Mouse (Mus musculus) olfactory bulb, adult 2 months (tissue): ENCODE results near the gene Setdb2. TPM values are rescaled to one million over a fixed set of nuclear protein-coding genes. Genes with fewer than 3 reads are reported as not detected.
"Not testable (repeated sequence)": the region's sequence is repeated elsewhere in the genome, so short reads cannot be mapped to it uniquely, and the experiment has no call there.

Source experiments
- H3K27ac ChIP-seq: fragments of 200-500 bp; 2 replicates; pipeline ENCODE4 v1.5.1; 2012; ENCODE audit warnings: low read depth, low read length; ENCODE audit not compliant: insufficient read depth
- H3K4me1 ChIP-seq: fragments of 200-500 bp; 2 replicates; pipeline ENCODE4 v1.6.1; 2012; ENCODE audit warnings: low read length; ENCODE audit not compliant: control insufficient read depth, insufficient read depth
- H3K4me3 ChIP-seq: fragments of 200-500 bp; 2 replicates; pipeline ENCODE4 v1.5.1; 2012; ENCODE audit warnings: mild to moderate bottlenecking, low read depth, low read length, moderate library complexity; ENCODE audit not compliant: insufficient read depth
- CTCF ChIP-seq: fragments of 200-500 bp; IDR thresholded peaks from 2 replicates; pipeline ENCODE4 v1.5.1; 2012; ENCODE audit warnings: low read depth, mild to moderate bottlenecking, low read length, moderate library complexity; ENCODE audit not compliant: insufficient read depth
- POLR2A ChIP-seq: fragments of 200-500 bp; IDR thresholded peaks from 2 replicates; pipeline ENCODE4 v1.6.1; 2012; ENCODE audit warnings: mild to moderate bottlenecking, low read depth, low read length, moderate library complexity; ENCODE audit not compliant: insufficient read depth
- WGBS: fragments of 180-500 bp; shearing (Covaris S2); methylation state at CpG from one replicate; pipeline ENCODE4 v1.1.7; 2018; 5-methylcytosine and 5-hydroxymethylcytosine counted together
- polyA plus RNA-seq: library from polyadenylated mRNA; stranded (reverse); fragments of >200 nt; gene quantifications from 2 replicates; pipeline ENCODE4 v1.2.4, GENCODE M21; 2012; ENCODE audit warnings: low replicate concordance; ENCODE audit not compliant: missing spikeins, insufficient read depth, insufficient read length

Gene Setdb2
- polyA plus RNA-seq, 1 experiment = not detected

GRCm38 (mm10) chr14:59440039-59440438 lies 645 bp downstream of the Setdb2 start:
- TF ChIP-seq POLR2A (no peak), CTCF (no peak)
- 11% methylated on average over 7 of the region's 7 CpGs for WGBS
- no peak overlapping the region; the same call in 1 of the 2 replicates for H3K4me3 ChIP-seq
- H3K4me1 ChIP-seq = no peaks in the 10 kb centered on the region
- H3K27ac ChIP-seq = no peak overlapping the region

- no peak overlapping the region for H3K4me3 ChIP-seq
- TF ChIP-seq CTCF (no peak), POLR2A (no peak)
- no peak overlapping the region for H3K27ac ChIP-seq
- 87% methylated on average over 2 of the region's 2 CpGs for WGBS
- no peaks in the 10 kb centered on the region for H3K4me1 ChIP-seq
These were observed 2.2 kb downstream of the Setdb2 start for GRCm38 (mm10) chr14:59438505-59438904.

- TF ChIP-seq POLR2A (no peak), CTCF (no peak)
- 80% methylated on average over 3 of the region's 3 CpGs for WGBS
- H3K27ac ChIP-seq = no peak overlapping the region
- H3K4me3 ChIP-seq = no peak overlapping the region
- H3K4me1 ChIP-seq = no peaks in the 10 kb centered on the region
These were observed 3.3 kb downstream of the Setdb2 start for GRCm38 (mm10) chr14:59437398-59437797.

DNA sequence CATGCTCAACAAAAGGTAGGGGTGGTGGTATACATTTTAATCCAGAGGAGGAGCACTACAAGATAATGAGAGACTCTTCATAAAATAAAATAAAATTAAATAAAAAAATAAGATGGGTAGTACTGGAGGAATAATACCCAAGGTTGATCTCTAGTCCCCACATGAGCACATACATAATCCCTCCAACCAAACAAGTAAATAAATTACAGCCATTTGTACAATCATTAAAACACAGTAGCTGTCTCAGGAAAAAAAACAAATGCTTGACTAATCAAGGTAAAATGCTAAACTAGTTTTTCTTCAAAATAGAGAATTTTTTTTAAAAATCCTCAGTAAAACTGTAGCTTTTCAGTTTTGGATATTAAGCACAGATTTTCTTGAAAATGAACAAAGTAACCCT lies 5.5 kb downstream of the Setdb2 start:
- Histone ChIP-seq H3K4me3 (no peak overlapping the region), H3K27ac (no peak overlapping the region), H3K4me1 (no peaks in the 10 kb centered on the region)
- TF ChIP-seq POLR2A = no peak
- TF ChIP-seq CTCF = no peak

DNA sequence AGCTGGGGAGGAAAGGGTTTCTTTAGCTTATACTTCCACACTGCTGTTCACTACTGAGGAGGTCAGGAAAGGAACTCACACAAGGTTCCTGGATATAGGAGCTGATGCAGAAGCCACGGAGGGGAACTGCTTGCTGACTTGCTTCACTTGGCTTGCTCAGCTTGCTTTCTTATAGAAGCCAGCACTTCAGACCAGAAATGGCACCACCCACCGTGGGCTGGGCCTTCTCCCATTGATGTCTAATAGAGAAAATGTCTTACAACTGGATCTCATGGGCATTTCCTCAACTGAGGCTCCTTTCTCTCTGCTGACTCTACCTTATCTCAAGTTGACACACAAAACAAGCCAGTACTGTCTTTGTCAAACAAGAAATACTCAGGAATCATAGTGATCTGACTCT lies 6.8 kb downstream of the Setdb2 start:
- Histone ChIP-seq H3K4me3 (no peak overlapping the region), H3K27ac (no peak overlapping the region), H3K4me1 (no peaks in the 10 kb centered on the region)
- WGBS = 61% methylated on average over 2 of the region's 2 CpGs
- TF ChIP-seq CTCF (no peak), POLR2A (no peak)

DNA sequence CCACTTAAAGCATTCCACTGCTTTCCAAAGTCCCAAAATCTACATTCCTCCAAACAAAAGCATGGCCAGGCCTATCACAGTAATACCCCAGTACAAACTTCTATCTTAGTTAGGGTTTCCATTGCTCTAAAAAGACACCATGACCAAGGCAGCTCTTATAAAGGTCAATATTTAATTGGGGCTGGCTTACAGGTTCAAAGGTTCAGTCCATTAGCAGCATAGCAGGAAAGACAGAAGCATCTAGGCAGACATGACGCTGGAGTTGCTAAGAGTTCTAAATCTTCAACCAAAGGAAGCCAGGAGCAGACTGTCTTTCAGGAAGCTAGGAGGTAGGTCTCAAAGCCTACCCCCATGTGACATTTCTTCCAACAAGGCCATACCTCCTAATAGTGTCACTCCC lies 10.1 kb downstream of the Setdb2 start:
- TF ChIP-seq CTCF = no peak
- no peak for TF ChIP-seq POLR2A
- WGBS = 91% methylated on average over 1 of the region's 1 CpGs
- no peaks in the 10 kb centered on the region for H3K4me1 ChIP-seq

GRCm38 (mm10) chr14:59422912-59423663 lies 17.6 kb downstream of the Setdb2 start:
- TF ChIP-seq POLR2A (no peak), CTCF (no peak)
- 91% methylated on average over 11 of the region's 11 CpGs for WGBS
- Histone ChIP-seq H3K4me1 (no peaks in the 10 kb centered on the region), H3K4me3 (no peak overlapping the region), H3K27ac (no peak overlapping the region)

More for the DNA sequence above, 10.1 kb downstream of the Setdb2 start:
- Histone ChIP-seq H3K27ac (no peak overlapping the region), H3K4me3 (no peak overlapping the region)

- 92% methylated on average over 4 of the region's 4 CpGs for WGBS
These were observed 22.5 kb downstream of the Setdb2 start for GRCm38 (mm10) chr14:59418171-59418570.

GRCm38 (mm10) chr14:59414979-59415378 lies 25.7 kb downstream of the Setdb2 start:
- not testable (repeated sequence) for H3K4me3 ChIP-seq, H3K27ac ChIP-seq, H3K4me1 ChIP-seq
- 96% methylated on average over 2 of the region's 2 CpGs for WGBS

More at GRCm38 (mm10) chr14:59418171-59418570, 22.5 kb downstream of the Setdb2 start:
- H3K4me3 ChIP-seq = no peak overlapping the region
- H3K4me1 ChIP-seq = no peaks in the 10 kb centered on the region
- no peak overlapping the region for H3K27ac ChIP-seq
- TF ChIP-seq CTCF (no peak), POLR2A (no peak)
